Mouse (Mus musculus): ENCODE measurements around the gene Slc39a11.
A peak's percentile ranks its signal among the peaks of the same experiment; 100 is the strongest.

Slc39a11 gene

DNA sequence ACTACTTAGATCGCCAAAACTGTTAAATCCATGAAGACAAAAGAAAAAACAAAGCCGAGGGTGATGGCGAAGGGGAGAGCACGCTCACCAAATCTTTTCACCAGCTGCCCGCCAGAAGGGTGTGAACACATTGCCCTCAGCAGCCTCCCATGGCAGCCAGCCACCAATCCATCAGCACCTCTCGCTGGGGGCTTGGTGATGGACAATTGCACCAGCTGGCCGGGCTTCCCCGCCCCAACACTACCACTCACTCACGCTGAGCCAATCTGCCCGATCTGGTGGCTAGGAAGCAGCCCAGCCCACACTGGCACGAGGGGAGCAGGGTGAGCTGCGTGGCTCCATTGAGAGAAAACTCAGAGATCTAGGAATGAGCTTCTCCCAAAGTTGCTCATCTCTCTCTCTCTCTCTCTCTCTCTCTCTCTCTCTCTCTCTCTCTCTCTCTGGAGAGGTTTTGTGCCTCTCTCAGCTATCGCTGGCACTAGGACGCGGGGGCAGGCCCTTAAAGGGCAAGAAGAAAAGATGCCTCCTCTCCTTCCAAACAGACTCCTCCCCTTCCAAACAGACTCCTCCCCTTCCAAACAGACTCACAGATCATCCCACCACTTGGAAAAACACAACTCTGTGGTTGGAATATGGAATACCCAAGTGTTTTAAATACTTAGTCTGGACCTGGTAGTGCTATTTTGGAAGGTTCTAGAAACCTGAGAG, 110.2 kb downstream of the Slc39a11 start:
- DNase-seq (ENCODE audit: low read depth): peak; percentile 79

DNA sequence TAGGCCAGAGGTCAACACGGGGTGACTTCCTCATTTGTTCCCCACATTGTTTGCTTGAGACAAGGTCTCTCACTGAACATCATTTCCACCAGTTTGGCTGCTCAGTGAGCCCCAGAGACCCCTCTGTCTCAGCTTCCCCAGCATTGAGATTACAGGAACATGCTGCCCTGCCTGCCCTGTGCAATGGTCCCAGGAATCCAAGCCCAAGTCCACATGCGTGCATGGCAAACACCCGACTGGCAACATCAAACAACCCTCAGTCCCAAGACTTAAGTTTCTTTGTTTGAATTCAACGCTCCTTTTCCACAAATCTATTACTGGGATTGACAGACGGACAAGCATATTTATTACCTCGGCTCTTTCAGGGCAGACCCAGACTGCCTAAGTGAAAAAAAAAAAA, 110.8 kb downstream of the Slc39a11 start:
- DNase-seq (ENCODE audit: low read depth): no peak

DNA sequence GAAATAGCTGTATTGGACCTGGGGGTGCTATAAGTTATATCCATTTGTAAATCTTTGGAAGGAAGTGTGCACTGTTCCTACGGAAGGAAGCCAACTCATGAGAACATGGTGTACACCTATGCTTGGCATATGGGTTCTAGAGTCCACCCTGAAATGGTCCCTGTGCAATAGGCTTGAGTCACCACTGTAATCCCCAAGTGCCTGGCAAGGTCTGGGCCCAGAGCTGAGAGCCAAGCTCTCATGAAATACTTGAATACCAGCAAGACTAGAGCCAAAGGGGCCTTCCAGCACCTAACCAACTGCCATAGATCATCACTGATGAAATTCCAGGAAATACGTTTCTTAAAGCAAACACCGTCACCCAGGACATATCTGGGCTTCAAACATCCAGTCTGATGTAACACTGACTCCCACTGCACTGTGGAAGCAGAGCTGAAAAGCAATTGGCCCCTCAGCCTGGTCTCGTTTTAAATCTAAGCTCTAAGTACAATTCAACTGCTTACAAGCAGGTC, 111.4 kb downstream of the Slc39a11 start:
- no peak for DNase-seq (ENCODE audit: low read depth)

DNA sequence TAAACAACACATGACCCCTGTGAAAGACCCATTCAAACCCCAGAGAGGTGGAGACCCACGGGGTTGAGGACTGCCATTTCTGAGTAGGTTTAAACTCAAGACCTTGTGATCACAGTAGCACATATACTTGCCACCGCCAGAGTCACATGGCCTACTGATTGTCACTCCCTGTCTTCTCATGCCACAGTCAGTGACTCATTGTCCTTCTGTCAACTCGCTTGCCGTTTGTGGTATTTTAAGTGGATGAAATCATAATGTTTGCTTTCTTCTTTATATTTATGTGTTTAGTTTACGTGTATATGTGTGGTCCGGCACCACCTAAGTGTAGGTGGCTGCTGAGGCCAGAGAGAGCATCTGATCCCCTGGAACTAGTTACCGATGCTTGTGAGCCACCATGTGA, 112.2 kb downstream of the Slc39a11 start:
- DNase-seq (ENCODE audit: low read depth): no peak

- no peak for DNase-seq (ENCODE audit: low read depth)
Measured at GRCm38 (mm10) chr11:113537199-113537586, 112.7 kb downstream of the Slc39a11 start.

DNA sequence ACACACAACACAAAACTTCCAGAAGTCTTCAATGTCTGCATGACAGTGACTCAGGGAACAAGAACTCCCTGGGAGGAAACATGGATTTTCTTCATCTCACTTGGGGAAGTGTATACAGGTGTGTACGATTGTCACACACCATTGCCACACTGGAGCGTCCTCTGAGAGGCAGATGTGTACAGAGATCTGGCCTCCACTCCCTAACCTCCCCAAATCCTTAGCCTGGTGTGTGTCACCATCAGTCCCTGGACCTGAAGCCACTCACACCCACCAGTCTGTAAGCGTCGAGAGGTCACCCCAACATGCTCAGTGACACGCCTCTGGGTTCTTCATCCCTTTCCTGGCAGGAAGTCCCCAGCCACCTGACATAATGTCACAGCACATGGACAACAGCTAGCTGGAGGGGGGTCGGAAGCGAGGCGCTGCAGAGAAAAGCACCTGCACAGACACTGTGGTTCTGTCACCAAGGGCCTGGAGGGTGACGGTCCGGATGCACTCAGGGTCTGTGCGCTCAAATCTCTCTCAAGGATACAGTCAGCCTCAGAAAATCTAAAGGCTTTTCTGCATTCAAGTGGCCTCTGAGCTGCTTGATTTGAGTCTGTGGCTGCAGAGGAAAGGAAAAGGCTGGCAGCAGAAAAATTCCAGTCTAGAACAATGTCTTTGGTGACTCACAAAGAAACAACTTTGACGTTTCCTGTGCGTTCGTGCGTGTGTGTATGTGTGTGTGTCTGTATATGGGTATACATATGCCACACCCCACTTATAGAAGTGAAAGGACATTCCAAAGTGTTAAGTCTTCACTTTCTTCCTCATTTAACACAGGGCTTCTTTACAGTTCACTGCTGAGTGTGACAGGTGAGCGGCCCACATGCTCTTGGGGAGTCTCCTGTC, 113.3 kb downstream of the Slc39a11 start:
- DNase-seq (ENCODE audit: low read depth): no peak

DNA sequence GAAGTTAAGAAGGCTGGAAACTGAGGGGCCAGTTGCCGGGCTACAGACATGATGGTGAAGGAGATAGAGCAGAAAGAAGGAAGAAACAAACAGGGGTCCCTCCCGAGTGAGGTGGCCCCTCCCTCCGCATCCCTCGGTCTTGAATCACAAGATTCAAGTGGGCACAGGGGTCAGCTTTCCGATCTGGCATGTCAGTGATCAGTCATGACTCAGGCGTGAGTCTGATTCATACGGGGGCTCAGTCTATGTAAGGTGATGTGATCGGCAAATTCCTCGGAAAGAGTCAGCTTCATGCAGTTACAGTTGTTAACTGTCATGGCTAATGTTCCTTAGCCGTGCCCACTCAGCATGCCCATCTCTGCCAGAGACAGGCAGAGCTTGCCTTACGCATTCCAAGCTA, 115.5 kb downstream of the Slc39a11 start:
- no peak for DNase-seq (ENCODE audit: low read depth)

DNA sequence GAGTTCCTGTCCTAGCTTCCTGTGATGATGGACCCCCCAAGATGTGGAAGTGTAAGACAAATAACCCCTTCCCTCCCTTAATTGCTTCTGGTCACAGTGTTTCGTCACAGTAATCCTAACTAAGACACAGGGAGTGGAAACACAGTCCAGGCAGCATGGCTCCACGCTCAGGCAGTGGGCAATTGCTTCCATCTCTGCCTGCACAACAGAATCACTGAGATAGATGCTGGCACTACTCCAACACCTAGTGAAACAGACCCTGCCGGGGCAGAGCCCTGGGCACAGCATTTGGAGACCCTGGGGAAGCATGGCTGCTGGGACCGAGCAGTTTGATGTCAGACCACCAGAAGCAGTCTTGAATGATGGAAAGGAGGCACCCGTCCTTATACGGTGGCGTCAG, 115.9 kb downstream of the Slc39a11 start:
- DNase-seq (ENCODE audit: low read depth): no peak

GRCm38 (mm10) chr11:113528391-113528790, 121.5 kb downstream of the Slc39a11 start:
- DNase-seq (ENCODE audit: low read depth): no peak

- no peak for DNase-seq (ENCODE audit: low read depth)
Measured at GRCm38 (mm10) chr11:113525731-113526130, 124.1 kb downstream of the Slc39a11 start.

- DNase-seq (ENCODE audit: low read depth): no peak
Measured at GRCm38 (mm10) chr11:113522726-113523125, 127.2 kb downstream of the Slc39a11 start.

GRCm38 (mm10) chr11:113521469-113522190, 128.2 kb downstream of the Slc39a11 start:
- no peak for DNase-seq (ENCODE audit: low read depth)

GRCm38 (mm10) chr11:113520851-113521461, 128.9 kb downstream of the Slc39a11 start:
- DNase-seq (ENCODE audit: low read depth): no peak

DNA sequence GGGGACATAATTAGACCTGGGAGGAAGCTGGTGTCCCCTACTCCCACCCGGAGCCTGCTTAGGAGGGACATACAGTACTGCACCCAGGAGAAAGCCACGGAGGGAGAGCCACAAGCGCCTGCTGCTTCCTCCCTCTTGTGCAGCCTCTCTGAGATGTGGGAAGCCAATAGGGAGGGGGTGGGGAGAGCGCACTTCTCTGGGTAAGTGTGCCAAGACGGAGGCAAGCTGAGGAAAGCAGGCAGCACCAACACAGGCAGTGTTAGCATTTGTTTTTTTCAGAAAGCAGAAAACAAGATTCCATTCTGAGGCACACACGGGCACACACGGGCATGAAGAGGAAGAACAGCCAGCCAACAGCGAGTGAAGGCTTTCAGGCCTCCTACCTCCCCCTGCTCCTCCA, 129.5 kb downstream of the Slc39a11 start:
- no peak for DNase-seq (ENCODE audit: low read depth)

DNA sequence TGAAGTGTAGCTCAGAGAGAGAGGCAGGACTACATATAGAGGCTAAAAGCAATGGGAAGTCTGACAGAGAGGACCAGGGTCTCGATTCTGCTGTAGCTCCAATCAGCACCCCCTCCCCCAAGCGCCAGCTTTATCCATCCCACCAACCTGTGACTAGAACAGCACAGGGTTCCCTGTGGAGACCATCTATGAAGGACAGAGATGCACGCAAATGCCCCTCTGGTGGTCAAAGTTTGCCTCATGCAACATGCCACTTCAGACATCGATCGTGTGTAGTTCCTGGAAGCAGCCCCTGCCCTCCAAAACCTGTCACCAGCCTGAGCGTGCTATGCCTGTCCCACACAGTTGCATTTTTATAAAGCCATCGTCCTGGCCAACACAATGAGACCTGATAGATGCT, 129.9 kb downstream of the Slc39a11 start:
- no peak for DNase-seq (ENCODE audit: low read depth)

DNA sequence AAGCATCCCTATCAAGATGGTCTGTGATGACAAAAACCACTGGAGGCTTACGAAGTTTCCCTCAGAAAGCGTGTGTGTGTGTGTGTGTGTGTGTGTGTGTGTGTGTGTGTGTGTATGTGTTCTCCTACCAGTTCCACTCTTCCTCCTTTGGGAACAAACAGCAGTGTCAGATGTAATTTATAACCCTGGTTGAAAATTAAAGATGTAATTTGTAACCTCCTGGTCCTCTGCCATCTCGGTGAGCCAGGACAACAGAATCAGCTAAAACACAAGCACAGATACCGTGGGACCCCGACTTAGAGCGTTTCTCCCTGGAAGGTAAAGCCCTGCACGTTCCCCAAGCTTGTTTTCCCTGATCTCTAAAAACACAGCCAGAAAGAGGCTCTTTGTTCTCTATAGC, 131.7 kb downstream of the Slc39a11 start:
- DNase-seq (ENCODE audit: low read depth): no peak

GRCm38 (mm10) chr11:113516156-113516555, 133.7 kb downstream of the Slc39a11 start:
- DNase-seq (ENCODE audit: low read depth): no peak

GRCm38 (mm10) chr11:113512976-113513375, 136.9 kb downstream of the Slc39a11 start:
- no peak for DNase-seq (ENCODE audit: low read depth)

DNA sequence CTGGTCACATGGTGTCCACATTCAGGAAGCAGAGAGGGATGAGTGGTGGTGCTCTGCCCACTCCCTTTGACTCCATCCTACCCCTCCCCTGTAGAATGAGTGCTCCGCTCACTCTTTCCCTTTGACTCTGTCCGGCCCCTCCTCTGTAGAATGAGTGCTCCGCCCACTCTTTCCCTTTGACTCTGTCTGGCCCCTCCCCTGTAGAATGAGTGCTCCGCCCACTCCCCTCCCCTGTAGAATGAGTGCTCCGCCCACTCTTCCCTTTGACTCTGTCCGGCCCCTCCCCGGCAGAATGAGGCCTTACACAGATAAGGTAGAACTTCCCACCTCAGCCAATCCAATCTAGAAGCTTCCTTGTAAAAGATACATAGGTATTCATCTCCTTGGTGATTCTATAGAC, 137.7 kb downstream of the Slc39a11 start:
- DNase-seq (ENCODE audit: low read depth): no peak

GRCm38 (mm10) chr11:113510969-113511625, 138.8 kb downstream of the Slc39a11 start:
- no peak for DNase-seq (ENCODE audit: low read depth)

- DNase-seq (ENCODE audit: low read depth): no peak
Measured at GRCm38 (mm10) chr11:113510249-113510648, 139.6 kb downstream of the Slc39a11 start.

All from fibroblast of lung, adult 2 months (primary cell).